Mouse (Mus musculus) bone marrow, adult 2 months (tissue): ENCODE results near the gene Dynll1. TPM values are rescaled to one million over a fixed set of nuclear protein-coding genes. Genes with fewer than 3 reads are reported as not detected.
"Not testable (repeated sequence)": the region's sequence is repeated elsewhere in the genome, so short reads cannot be mapped to it uniquely, and the experiment has no call there.

Experiments used
- H3K27ac ChIP-seq: fragments of 200-500 bp; 2 replicates; pipeline ENCODE4 v1.5.1; 2012; ENCODE audit warnings: low read depth, mild to moderate bottlenecking, control low read depth, inconsistent platforms, low read length; ENCODE audit not compliant: control insufficient read depth, poor library complexity, insufficient read depth
- H3K4me1 ChIP-seq: fragments of 200-500 bp; 2 replicates; pipeline ENCODE4 v1.6.1; 2011; ENCODE audit warnings: low read length; ENCODE audit not compliant: control insufficient read depth, insufficient read depth
- H3K4me3 ChIP-seq: fragments of 200-500 bp; replicated peaks from 2 replicates; pipeline ENCODE3; 2011; ENCODE audit warnings: mild to moderate bottlenecking, low read depth, low read length, control low read depth; ENCODE audit not compliant: control insufficient read depth
- CTCF ChIP-seq: fragments of 200-500 bp; IDR thresholded peaks from 2 replicates; pipeline ENCODE4 v1.5.1; 2011; ENCODE audit warnings: low read length, control low read depth; ENCODE audit not compliant: control insufficient read depth, insufficient read depth
- POLR2A ChIP-seq: fragments of 200-500 bp; IDR thresholded peaks from 2 replicates; pipeline ENCODE4 v1.6.1; 2011; ENCODE audit warnings: low read depth, mild to moderate bottlenecking, control low read depth, low read length, borderline replicate concordance; ENCODE audit not compliant: control insufficient read depth
- WGBS: fragments of 180-500 bp; shearing (Covaris S2); methylation state at CpG from one replicate; pipeline ENCODE4 v1.1.7; 2018; 5-methylcytosine and 5-hydroxymethylcytosine counted together
- polyA plus RNA-seq: library from polyadenylated mRNA; stranded (reverse); fragments of >200 nt; gene quantifications from 2 replicates; pipeline ENCODE4 v1.2.4, GENCODE M21; 2011; ENCODE audit warnings: low replicate concordance; ENCODE audit not compliant: missing spikeins, insufficient read depth, insufficient read length

Dynll1 gene
- polyA plus RNA-seq, 1 experiment: 177 TPM

DNA sequence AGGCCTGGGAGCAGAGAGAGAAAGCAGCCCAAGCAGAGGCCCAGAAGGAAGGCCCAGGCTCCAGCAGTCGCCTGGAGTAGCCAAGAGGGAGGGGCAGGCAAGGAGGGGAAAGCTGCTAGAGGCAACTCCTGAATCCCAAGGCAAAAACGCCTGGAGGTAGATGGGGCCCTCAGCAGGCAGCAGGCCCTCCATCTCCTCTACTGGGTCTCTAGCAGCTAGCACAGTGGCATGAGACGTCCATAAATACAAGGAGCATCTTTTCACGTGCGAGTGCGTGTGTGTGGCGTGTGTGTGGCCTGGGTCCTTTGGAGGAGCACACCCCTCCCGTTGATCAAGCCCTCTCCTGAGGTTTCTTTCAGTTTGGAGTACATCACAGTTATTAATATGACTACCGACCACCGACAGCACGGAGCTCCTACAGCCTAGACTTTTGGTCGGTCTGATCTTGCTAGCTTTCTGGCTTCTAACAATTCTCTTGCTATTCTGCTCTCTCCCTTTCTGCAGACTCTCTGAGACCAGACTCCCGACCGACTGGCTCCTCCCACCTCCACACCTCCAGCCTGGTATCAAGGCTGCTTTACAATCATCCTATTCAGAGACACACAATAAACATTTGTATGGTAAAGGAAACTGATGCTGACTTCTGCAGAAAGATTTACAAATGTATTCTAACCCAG is 16.3 kb upstream of the Dynll1 start:
- WGBS: 59% methylated on average over 14 of the region's 14 CpGs
- TF ChIP-seq CTCF (no peak), POLR2A (no peak)
- peaks cover 3% of the 10 kb centered on the region; the same call in 1 of the 2 replicates for H3K4me1 ChIP-seq
- H3K27ac ChIP-seq: no peak overlapping the region
- no peak overlapping the region for H3K4me3 ChIP-seq

- Histone ChIP-seq H3K27ac (peak overlapping the region; percentile 35; the same call in 1 of the 2 replicates), H3K4me3 (peak overlapping the region; percentile 22), H3K4me1 (peaks cover 3% of the 10 kb centered on the region; the same call in 1 of the 2 replicates)
- WGBS: 44% methylated on average over 5 of the region's 5 CpGs
- TF ChIP-seq POLR2A (no peak), CTCF (no peak)
Observed at GRCm38 (mm10) chr5:115313668-115313943, 12.8 kb upstream of the Dynll1 start.

- Histone ChIP-seq H3K27ac (peak overlapping the region; percentile 45), H3K4me3 (peak overlapping the region; percentile 22)
- TF ChIP-seq CTCF: no peak
- TF ChIP-seq POLR2A: no peak
Observed at GRCm38 (mm10) chr5:115312816-115313667, 12.2 kb upstream of the Dynll1 start.

GRCm38 (mm10) chr5:115312354-115312753 is 11.6 kb upstream of the Dynll1 start:
- peak overlapping the region; percentile 45 for H3K27ac ChIP-seq
- TF ChIP-seq POLR2A (no peak), CTCF (no peak)
- 39% methylated on average over 4 of the region's 4 CpGs for WGBS
- H3K4me1 ChIP-seq: peaks cover 3% of the 10 kb centered on the region; the same call in 1 of the 2 replicates
- no peak overlapping the region for H3K4me3 ChIP-seq

More at GRCm38 (mm10) chr5:115312816-115313667, 12.2 kb upstream of the Dynll1 start:
- WGBS: 44% methylated on average over 10 of the region's 10 CpGs
- peaks cover 3% of the 10 kb centered on the region; the same call in 1 of the 2 replicates for H3K4me1 ChIP-seq

GRCm38 (mm10) chr5:115302190-115302589 is 1.4 kb upstream of the Dynll1 start:
- 84% methylated on average over 6 of the region's 7 CpGs for WGBS
- not testable (repeated sequence) for H3K27ac ChIP-seq, H3K4me1 ChIP-seq, H3K4me3 ChIP-seq

GRCm38 (mm10) chr5:115301615-115302014 is 816 bp upstream of the Dynll1 start:
- H3K4me3 ChIP-seq: peak overlapping the region; percentile 88
- H3K4me1 ChIP-seq: peaks cover 3% of the 10 kb centered on the region
- no peak for TF ChIP-seq CTCF
- no peak for TF ChIP-seq POLR2A
- no peak overlapping the region for H3K27ac ChIP-seq
- 24% methylated on average over 13 of the region's 13 CpGs for WGBS

GRCm38 (mm10) chr5:115300035-115300744 is 609 bp downstream of the Dynll1 start:
- under 1% methylated on average over 46 of the region's 46 CpGs for WGBS
- Histone ChIP-seq H3K4me3 (peak overlapping the region; percentile 93), H3K27ac (peak overlapping the region; percentile 86), H3K4me1 (peaks cover 3% of the 10 kb centered on the region)
- TF ChIP-seq POLR2A: no peak
- no peak for TF ChIP-seq CTCF

DNA sequence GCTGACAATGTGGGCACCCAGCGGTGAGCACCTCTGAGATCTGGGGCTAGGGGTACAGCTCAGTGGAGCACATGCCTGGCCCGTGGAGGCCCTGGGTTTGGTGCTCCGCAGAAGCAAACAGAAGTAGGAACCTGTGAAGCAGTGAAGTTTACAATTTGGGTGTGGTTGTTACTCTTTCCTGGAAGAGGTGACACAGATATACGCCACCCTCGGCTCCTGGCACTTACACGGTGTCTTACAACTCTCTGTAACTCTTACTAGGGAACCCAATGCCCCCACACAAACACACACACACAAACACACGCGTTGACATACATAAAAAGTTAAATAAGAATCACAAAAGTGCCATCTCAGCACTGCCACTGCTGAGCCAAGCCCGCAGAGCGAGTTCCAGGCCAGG is 4.5 kb downstream of the Dynll1 start:
- Histone ChIP-seq H3K27ac (no peak overlapping the region), H3K4me3 (no peak overlapping the region), H3K4me1 (peaks cover 2% of the 10 kb centered on the region)
- WGBS: 76% methylated on average over 10 of the region's 10 CpGs
- TF ChIP-seq POLR2A: no peak
- TF ChIP-seq CTCF: no peak
